Mouse (Mus musculus): ENCODE measurements around the gene Rnf217. TPM values are rescaled to one million over a fixed set of nuclear protein-coding genes. Genes with fewer than 3 reads are reported as not detected.

Rnf217 gene
- total and polyA plus RNA-seq, 3 experiments: not detected

- no peak overlapping the region for H3K4me2 ChIP-seq (ENCODE audit: insufficient read depth, low read depth, poor library complexity, severe bottlenecking)
- in situ Hi-C loops (cut with MboI; ENCODE audit: low pct_ligation_motif_present, low pct_unique_long_range_greater_than_20kb, low sequenced_read_pairs): no loop called here
- DNase-seq (ENCODE audit: extremely low read depth): no peak
- no peak overlapping the region for H3K27ac ChIP-seq (ENCODE audit: insufficient read depth, low read depth)
- H3K9me3 ChIP-seq (replicated peaks; ENCODE audit: low read length): peaks cover 8% of the 10 kb centered on the region
- H3K9ac ChIP-seq (ENCODE audit: insufficient read depth, low read depth): no peak overlapping the region
- no peaks in the 10 kb centered on the region for H3K27me3 ChIP-seq (replicated peaks)
- TF ChIP-seq CTCF (conservative IDR thresholded peaks at IDR 0.05 in 1 of 2, IDR thresholded peaks at IDR 0.05 in 1 of 2; ENCODE audit: low read depth in 2 of 2, low read length in 2 of 2) (no peak), IRF4 (IDR thresholded peaks at IDR 0.05; ENCODE audit: low read depth, low read length) (no peak), KAT2A (IDR thresholded peaks at IDR 0.05; ENCODE audit: insufficient replicate concordance, low read length) (no peak), ZC3H11A (IDR thresholded peaks at IDR 0.05; ENCODE audit: low read depth, low read length) (no peak), MXI1 (IDR thresholded peaks at IDR 0.05; ENCODE audit: low read depth, low read length) (no peak), MAFK (IDR thresholded peaks at IDR 0.05; ENCODE audit: insufficient replicate concordance, low read length) (no peak), NRF1 (IDR thresholded peaks at IDR 0.05; ENCODE audit: low read depth, low read length) (no peak), RCOR1 (conservative IDR thresholded peaks at IDR 0.05; ENCODE audit: low read depth, low read length) (no peak), POLR2A (IDR thresholded peaks at IDR 0.05; ENCODE audit: low read depth, low read length) (no peak)
- dilution Hi-C loops (cut with MboI; ENCODE audit: extremely low pct_ligation_motif_present, extremely low pct_unique_long_range_greater_than_20kb, low sequenced_read_pairs): no loop called here
- no peaks in the 10 kb centered on the region for H3K4me1 ChIP-seq (ENCODE audit: control insufficient read depth in 1 of 2, insufficient read depth in 2 of 2)
- no peaks in the 10 kb centered on the region for H3K36me3 ChIP-seq (replicated peaks in 1 of 2; ENCODE audit: control insufficient read depth in 1 of 2, insufficient read depth in 1 of 2, low read length in 1 of 2)
- no peaks in the 10 kb centered on the region for H3K79me2 ChIP-seq (replicated peaks; ENCODE audit: control insufficient read depth, extremely low read depth, insufficient read depth, poor library complexity, severe bottlenecking)
- H3K4me3 ChIP-seq (replicated peaks in 1 of 3; ENCODE audit: low read depth in 2 of 3, low read length in 2 of 3, poor library complexity in 1 of 3): no peak overlapping the region
These were observed 5.1 kb downstream of the Rnf217 start for GRCm38 (mm10) chr10:31603855-31604254.

- Histone ChIP-seq H3K4me2 (ENCODE audit: insufficient read depth, low read depth, poor library complexity, severe bottlenecking) (no peak overlapping the region), H3K9me3 (replicated peaks; ENCODE audit: low read length) (no peaks in the 10 kb centered on the region), H3K9ac (ENCODE audit: insufficient read depth, low read depth) (no peak overlapping the region), H3K4me1 (ENCODE audit: control insufficient read depth in 1 of 2, insufficient read depth in 2 of 2) (peaks cover 0 to 3% of the 10 kb centered on the region in 2 experiments; a peak in 1 of 4 replicates), H3K4me3 (replicated peaks in 1 of 3; ENCODE audit: low read depth in 2 of 3, low read length in 2 of 3, poor library complexity in 1 of 3) (no peak overlapping the region), H3K27ac (ENCODE audit: insufficient read depth, low read depth) (no peak overlapping the region), H3K36me3 (replicated peaks in 1 of 2; ENCODE audit: control insufficient read depth in 1 of 2, insufficient read depth in 1 of 2, low read length in 1 of 2) (no peaks in the 10 kb centered on the region), H3K79me2 (replicated peaks; ENCODE audit: control insufficient read depth, extremely low read depth, insufficient read depth, poor library complexity, severe bottlenecking) (no peaks in the 10 kb centered on the region), H3K27me3 (replicated peaks) (no peaks in the 10 kb centered on the region)
- no peak for DNase-seq (ENCODE audit: extremely low read depth)
- in situ Hi-C loops (cut with MboI; ENCODE audit: low pct_ligation_motif_present, low pct_unique_long_range_greater_than_20kb, low sequenced_read_pairs): no loop called here
- TF ChIP-seq ZC3H11A (IDR thresholded peaks at IDR 0.05; ENCODE audit: low read depth, low read length) (no peak), ZNF384 (IDR thresholded peaks at IDR 0.05; ENCODE audit: low read depth, low read length) (no peak), CHD1 (IDR thresholded peaks at IDR 0.05; ENCODE audit: low read depth, low read length) (no peak), POLR2A (IDR thresholded peaks at IDR 0.05; ENCODE audit: low read depth, low read length) (no peak), E2F4 (IDR thresholded peaks at IDR 0.05; ENCODE audit: insufficient replicate concordance, low read depth, low read length) (no peak), RAD21 (IDR thresholded peaks at IDR 0.05; ENCODE audit: low read depth, low read length) (no peak), ZKSCAN1 (IDR thresholded peaks at IDR 0.05; ENCODE audit: borderline replicate concordance, low read depth, low read length) (no peak), GABPA (IDR thresholded peaks at IDR 0.05; ENCODE audit: insufficient replicate concordance, low read depth, low read length) (no peak), NRF1 (IDR thresholded peaks at IDR 0.05; ENCODE audit: low read depth, low read length) (no peak), MAFK (IDR thresholded peaks at IDR 0.05; ENCODE audit: insufficient replicate concordance, low read length) (no peak), ELF1 (IDR thresholded peaks at IDR 0.05; ENCODE audit: low read depth, low read length) (no peak), JUND (conservative IDR thresholded peaks at IDR 0.05; ENCODE audit: low read depth, low read length) (no peak), UBTF (IDR thresholded peaks at IDR 0.05; ENCODE audit: low read depth, low read length) (no peak), MEF2A (IDR thresholded peaks at IDR 0.05; ENCODE audit: borderline replicate concordance, low read depth, low read length) (no peak), EP300 (IDR thresholded peaks at IDR 0.05; ENCODE audit: low read length) (no peak), USF1 (IDR thresholded peaks at IDR 0.05; ENCODE audit: low read depth, low read length) (no peak), TCF12 (IDR thresholded peaks at IDR 0.05; ENCODE audit: low read depth, low read length) (no peak), CTCF (conservative IDR thresholded peaks at IDR 0.05 in 1 of 2, IDR thresholded peaks at IDR 0.05 in 1 of 2; ENCODE audit: low read depth in 2 of 2, low read length in 2 of 2) (no peak), RCOR1 (conservative IDR thresholded peaks at IDR 0.05; ENCODE audit: low read depth, low read length) (no peak)
- dilution Hi-C loops (cut with MboI; ENCODE audit: extremely low pct_ligation_motif_present, extremely low pct_unique_long_range_greater_than_20kb, low sequenced_read_pairs): no loop called here
These were observed 8.9 kb downstream of the Rnf217 start for GRCm38 (mm10) chr10:31600116-31600515.
